Mouse (Mus musculus) layer of hippocampus, postnatal 14 days (tissue): Measurements from ENCODE around the gene Pgam2. TPM values are rescaled to one million over a fixed set of nuclear protein-coding genes. Genes with fewer than 3 reads are reported as not detected.
"Not testable (repeated sequence)": the region's sequence is repeated elsewhere in the genome, so short reads cannot be mapped to it uniquely, and the experiment has no call there.

Experiments
- DNase-seq, 2 experiments: peaks; one replicate each; pipeline ENCODE4 v3.0.0; 2021 to 2022; ENCODE audit warnings: low spot score in 2 of 2, mixed read lengths in 1 of 2
- total RNA-seq, 2 experiments: library from RNA; stranded (reverse); gene quantifications; 2 replicates each; pipeline ENCODE4 v1.2.3; 2021

The Pgam2 gene
- total RNA-seq, 2 experiments from 2014 or later, result 12.8 to 14.0 TPM

DNA sequence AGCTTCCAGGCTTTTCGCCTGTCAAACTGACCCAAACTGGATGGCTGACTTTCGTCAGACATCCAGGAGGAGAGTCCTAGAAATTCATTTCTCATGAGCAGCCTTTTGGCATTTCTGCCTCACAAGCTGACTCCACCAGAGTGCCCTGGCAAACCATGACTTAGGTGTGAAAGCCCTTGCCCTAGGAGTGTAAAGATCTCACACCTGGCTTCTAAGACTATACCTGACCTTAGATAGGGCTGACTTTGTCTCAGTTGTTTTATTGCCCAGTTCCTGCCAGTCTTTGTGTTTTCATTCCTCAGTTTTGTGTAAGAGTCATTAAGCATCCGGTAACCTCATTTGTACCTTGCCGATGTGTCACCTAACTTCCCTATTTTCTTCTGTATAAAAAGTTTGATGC is 6.0 kb upstream of the Pgam2 start:
- DNase-seq, result not testable (repeated sequence)

DNA sequence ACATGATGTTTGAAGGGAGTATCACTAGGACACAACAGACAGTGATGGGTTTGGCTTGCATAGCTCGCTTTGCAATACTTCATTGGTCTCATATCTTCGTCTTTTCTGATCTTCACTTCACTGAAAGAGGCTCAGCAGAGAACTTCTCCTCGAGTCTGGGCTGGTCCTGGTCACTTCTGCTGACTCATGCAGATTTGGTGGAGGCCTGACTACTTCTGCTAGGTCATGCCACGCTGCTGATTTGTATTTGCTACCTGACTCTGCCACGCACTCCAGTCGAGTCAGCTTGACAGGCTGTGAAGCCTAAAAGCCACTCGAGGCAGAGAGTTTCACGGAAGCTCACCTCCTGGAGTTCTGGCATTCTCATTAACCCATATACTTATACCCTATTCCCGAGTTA is 4.4 kb upstream of the Pgam2 start:
- no peak for DNase-seq

DNA sequence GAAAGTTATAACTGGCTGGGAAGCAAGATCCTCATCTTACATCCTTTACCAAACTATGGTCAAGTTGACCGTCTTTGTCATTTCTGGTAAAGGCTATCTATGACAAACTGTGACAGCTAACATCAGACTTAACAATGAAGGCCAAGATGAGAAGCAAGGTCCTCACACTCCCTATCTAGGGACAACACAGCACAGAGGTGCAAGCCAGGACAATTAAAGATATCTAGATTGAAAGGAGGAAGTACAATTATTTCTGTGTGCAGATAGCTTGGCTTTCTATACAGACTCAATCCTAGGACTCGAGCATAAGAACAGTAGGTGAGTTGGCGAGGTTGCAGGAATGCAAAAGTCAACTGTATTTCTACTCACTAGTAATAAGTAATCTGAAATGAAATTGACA is 2.2 kb upstream of the Pgam2 start:
- DNase-seq, result no peak

DNA sequence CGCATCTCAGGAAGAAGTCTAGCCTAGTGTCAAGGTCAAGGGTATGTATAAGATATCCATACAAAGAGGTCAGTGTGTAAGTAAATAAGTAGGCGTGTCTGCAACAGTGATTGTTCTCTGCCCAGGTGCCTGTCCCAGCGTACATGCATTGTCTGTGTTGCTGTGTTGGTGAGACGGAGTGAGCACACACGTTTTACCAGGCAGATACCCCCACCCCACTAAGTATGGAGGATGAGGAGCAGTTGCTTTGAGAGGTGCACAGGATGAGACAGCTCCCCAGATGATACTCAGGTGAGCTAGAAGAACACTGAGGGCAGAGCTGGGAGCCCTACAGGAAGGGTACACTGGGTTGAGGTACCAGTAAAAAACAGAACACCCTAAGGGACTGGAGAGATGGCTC is 641 bp upstream of the Pgam2 start:
- DNase-seq, result no peak

DNA sequence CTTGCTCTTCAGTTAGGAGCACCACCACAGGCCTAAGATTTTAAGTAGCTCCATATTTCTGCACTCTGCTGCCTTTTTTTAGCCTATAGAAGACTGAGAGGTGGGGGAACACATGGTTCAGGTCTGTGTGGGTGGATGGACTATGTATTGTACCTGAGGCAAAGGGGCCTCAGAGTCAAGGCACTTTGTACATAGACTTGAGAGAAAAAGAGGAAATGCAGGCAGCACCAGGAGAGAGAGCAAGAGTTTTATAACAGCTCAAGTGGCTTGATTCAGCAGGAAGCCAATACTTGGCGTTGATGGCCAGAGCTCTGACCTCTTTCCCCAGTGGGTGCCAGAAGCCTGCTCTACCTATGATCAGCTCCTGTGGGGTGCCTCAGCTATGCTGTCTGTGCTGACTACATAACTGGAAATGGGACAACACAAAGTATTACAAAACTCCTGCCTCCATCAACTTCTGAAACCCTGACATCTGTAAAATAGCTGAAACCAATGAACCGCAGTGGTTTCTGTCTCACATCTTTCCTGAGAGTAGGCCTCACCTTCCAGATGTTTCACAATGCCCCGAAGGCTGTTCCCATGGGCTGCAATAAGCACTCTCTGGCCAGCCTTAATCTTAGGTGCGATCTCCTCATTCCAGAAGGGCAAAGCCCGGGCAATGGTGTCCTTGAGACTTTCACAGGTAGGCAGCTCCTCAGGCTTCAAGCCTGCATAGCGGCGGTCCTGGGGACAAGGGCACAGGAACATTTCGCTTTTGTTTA is 896 bp downstream of the Pgam2 start:
- no peak for DNase-seq

DNA sequence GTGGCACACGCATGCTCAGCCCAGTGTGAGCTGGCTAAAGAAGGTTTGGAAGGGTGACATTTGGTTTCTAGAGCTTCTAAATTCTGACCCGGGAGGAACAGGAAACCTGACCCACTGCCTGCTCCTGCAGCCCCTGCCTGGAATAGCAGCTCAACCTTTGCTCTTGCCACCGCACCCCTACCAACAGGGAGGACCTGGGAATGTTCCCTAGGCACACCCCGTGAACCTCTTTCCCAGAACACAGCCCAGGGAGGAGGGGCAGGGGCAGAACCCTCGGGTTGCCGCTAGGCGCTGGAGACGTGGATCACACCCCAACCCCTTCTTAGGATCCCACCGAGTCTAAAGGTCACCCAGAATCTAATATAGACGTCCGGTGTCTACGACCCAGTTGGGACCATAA is 1.5 kb downstream of the Pgam2 start:
- DNase-seq, result no peak

DNA sequence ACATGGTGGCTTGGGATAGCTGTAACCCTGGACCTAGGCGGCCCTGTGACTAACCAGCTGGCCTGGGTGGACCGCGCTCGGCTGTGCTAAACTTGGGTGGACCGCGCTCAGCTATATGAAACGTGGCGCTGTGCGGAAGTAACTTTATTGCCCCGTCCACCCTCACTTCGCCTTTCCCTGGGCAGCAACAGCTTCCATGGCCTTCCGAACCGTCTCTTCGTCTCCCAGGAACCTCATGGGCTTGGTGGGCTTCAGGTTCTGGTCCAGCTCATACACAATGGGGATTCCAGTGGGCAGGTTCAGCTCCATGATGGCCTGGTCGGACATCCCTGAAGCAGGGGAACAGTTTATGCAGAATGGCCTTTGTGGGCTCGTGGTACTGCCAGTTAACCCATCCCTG is 2.0 kb downstream of the Pgam2 start:
- no peak for DNase-seq

DNA sequence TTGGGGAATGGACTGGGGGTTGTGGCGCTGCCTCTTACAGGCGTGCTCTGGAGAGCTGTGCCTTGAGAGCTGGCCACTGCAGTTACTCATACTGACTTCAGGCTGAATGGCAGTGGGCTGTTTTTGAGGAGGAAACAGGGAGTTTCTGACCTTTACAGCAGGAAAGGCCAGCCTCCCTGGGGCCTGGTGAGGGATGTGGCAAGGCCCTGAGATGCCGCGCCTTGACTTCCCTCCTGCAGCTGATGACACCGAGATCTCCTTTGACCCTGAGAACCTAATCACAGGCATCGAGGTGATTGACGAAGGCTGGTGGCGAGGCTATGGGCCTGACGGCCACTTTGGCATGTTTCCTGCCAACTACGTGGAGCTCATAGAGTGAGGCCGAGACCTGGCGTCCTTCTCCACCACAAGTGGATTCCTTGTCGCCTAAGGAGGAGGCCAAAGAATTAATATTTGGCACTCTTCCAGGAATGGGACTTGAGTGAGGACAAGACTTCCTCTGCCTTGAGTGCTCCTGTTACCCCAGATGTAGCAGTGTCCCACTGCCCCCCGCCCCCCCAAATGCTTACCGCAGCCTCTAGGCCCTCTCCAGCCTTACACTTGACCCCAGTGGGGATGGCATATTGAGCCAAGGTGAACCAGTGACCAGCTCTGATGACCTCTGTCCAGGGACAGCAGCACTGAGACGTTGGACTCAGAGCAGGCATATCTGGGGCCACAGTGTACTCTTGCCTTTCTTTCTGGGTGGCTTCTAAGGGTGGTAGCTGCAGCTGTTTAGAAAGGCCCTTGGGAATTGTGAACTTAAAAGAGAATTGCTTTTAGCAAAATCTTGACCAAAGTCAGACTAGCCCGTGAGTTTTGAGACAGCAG is 3.7 kb downstream of the Pgam2 start:
- no peak for DNase-seq

DNA sequence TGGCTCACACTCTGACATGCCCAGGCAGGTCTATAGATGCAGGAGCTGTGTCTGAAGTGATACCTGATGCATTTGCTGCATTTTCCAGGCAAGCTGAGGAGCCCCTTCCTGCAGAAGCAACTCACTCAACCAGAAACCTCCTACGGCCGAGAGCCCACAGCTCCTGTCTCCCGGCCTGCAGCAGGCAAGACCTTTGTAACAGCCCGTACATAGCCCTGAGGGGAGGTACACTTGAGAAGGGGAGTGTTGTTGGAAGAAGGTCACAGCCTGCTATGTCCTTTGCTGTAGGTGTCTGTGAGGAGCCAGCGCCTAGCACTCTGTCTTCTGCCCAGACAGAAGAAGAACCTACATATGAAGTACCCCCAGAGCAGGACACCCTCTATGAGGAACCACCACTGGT is 5.6 kb downstream of the Pgam2 start:
- DNase-seq, result no peak

DNA sequence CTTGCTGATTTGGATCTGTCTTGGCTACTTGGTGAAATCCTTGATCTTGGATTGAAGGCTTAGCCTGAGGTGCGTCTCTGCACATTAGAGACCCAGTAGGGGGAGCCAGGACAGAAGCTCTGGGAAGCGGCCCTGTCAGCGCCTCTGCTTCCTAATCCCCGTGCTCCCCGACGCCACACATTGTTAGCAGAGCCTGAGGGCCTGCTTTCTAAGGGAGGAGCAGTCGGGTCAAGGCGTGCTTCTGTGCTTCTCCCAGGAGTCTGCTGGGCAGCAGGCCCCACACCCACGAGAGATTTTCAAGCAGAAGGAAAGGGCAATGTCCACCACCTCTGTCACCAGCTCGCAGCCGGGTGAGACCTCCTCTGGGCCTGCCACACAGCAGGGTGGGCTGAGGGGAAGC is 6.2 kb downstream of the Pgam2 start:
- no peak for DNase-seq

DNA sequence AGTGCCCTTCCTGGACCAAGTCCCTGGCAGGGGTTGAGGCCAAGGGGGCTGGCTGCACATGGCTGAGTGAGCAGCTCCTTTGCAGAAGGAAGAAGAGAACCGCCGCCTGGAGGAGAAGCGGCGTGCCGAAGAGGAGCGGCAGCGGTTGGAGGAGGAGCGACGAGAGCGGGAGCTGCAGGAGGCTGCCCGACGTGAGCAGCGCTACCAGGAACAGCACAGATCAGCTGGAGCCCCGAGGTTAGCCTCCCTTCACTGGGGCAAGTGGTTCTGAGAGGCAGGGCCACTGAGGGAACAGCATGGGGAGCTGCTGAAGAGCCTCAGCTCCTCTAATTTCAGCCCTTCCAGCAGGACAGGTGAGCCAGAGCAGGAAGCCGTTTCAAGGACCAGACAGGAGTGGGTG is 6.6 kb downstream of the Pgam2 start:
- no peak for DNase-seq

DNA sequence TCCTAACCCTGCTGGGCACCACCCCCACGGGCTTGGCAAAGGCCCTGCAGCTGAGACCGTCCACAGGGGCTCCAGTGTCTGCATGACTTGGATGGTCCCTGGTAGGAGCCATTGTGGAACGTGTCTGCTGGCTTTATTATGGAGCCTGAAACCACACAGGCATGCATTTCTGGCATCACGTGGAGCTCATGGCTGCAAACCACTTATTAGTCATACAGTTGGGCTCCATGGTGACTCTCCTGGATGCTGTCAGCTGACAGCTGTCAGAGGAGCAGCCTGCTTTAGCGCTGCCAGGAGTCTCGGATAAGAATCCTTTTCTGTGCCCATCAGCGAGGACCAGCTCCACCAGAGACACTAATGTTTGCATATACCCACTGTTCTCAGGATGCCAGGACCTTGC is 7.8 kb downstream of the Pgam2 start:
- DNase-seq, result peak; percentile 61 to 83

DNA sequence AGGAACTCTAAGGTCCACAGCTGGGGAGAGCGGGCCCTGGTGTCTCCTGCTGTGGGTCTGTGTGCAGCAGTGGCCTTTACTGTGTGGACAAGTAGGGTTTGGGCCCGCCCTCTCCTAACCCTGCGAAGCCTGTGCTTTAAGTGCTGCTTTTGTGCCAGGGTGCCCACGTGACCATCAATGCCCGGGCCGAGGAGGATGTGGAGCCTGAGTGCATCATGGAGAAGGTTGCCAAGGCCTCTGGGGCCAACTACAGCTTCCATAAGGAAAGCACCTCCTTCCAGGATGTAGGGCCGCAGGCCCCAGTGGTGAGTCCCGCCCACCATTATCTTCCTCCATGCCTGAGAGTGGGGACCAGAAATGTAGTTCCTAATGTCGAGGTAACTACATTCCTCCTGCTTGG is 8.2 kb downstream of the Pgam2 start:
- DNase-seq, result no peak

DNA sequence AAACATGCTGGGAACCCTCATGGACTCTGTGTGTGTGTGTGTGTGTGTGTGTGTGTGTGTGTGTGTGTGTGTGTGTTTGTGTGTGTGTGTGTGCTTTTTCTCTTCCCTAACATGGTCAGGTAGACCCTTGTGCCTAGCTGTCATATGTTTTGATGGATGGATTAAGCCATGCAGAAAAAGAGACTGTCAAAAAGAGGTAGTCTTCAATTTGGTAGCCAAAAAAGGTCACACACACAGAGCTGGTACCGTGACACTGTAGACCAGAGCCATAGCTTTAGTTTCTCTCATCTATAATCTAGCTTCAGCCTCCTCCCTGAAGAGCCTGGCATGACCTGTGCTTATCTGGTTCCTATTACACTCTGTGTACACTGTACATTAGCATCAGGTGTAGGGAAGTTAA is 13.1 kb downstream of the Pgam2 start:
- no peak for DNase-seq

DNA sequence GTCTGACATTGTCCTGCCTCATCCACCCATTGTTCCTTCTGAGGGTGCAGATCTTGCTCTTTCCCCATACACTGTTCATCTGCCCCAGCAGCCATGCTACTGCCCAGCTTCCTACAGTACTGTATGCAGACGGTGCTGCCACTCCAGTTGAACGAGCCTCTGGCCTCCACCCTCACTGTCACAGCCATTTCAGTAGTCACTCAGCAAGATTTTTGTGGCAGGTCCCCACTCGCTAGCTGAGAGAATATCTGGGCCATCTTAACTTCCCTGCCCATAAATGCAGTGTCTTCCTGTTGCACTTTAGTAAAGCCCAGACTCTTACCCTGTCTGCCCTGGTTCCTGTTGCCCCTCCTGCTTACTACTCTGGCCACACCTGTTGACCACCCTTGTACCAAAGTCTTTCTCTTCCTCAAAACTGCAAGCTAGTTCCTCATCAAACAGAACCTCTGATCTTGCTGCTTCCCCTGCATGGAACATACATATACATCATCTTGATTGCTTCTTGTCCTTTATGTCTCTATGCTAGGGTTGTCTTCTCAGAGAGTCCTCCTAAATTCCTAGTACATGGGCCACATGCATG is 13.7 kb downstream of the Pgam2 start:
- no peak for DNase-seq

DNA sequence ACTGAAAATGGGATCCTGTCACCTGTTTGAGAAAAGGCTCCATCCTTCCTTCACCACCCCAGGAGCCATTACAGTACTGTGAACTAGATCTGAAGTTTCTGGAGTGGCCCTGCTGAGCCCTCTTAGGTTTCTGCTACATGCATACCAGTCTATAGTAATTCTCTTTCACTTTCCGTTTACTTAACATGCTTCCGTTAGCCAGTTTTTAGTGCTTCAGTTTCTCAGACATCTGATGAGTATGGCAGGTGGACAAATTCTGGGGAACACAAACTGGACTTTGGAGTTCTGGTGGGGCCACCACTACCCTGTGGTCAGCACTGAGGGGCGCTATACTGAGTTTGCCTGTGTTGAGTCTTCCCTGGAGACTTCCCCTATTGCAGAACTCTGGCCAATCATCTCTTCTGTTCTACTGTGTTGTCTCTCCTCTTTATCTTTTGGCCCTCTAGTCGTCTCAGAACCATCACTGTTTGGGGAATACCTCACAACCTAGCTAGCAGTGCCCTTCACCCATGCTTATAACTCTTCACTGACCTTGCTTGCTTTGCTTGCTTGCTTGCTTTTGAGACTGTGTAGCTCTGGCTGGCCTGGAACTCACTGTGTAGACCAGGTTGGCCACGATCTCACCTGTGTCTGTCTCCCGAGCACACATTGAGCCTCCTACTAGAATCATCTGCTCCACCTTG is 14.3 kb downstream of the Pgam2 start:
- no peak for DNase-seq

DNA sequence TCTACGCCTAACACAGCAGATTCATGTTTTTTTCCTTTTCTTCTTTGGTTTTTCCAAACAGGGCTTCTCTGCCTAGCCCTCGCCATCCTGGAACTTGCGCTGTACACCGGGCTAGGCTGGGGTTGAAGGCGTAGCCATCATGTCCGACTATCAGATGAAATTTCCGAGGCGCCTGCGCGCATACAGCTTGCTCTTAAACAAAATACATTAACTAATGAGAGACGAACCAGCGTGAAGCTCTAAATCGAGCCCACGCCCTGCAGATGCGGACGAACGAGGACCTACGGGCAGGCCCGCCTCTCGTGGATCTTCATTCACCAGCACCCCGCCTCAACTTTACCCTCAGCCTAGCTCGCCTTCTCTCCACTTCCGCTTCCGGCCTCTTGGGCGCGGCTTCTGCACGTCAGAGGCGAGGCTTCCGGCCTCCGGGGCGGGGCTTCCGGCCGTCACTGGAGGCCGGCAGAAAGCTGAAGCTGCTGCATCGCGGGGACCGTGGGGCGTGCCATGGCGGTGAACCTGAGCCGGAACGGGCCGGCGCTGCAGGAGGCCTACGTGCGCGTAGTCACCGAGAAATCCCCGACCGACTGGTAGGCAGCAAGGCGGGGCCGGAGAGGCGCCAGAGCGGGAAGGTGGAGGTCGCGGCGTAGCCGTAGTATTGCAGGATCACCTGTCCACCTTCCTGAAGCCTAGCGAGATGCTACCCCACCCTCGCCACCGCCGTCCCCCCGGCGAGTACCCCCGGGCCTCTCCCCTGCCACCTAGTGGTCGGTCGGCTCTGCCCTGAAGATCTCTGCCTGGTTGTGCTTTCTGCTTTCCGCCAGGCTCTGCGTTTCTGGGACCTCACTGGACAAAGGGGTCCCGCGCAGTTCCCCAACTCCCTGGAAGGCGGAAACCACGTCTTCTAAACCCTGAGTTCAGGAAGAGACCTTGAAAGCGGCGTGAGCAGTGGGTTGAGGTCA is 15.2 kb downstream of the Pgam2 start, which contains the start of gene Dbnl:
Gene Dbnl, plus strand, starts transcription at position 433 of the 959 bp plus-strand sequence.
- DNase-seq, result peak; percentile 91 to 96

DNA sequence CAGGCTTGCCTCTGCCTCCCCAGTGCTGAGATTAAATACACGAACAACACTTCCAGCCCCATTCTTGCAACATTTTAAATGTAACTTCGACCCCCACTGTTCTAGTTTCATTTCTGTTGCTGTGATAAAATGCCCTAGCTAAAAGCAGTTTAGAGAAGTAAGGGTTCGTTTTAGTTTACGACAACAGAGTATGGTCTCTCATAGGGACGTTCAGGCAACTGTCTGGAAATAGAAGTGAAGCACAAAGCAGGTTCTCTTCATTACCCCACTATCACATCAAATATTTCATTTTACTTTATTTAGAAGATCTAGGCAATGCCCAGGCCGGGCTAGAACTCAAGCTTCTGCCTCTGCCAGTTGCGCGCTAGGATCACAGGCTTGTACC is 15.9 kb downstream of the Pgam2 start:
- no peak for DNase-seq

DNA sequence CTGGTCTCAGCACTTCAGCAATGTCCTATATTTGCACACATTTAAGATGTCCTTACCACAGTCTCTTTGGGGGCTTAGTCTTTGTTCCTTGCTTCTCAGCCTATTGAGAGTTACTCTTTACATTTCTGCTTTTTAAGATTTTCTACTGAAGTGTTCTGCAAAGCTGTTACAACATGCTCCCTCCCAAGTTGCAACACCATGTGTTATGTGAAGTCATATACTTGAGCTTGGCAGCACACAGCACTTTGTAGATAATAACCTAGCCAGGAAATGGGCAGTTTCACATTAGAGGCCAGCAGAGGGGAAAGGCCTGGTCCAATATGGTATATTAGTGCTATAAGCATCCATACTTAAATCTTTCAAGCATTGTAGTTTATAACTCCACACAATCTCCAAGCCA is 17.8 kb downstream of the Pgam2 start:
- no peak for DNase-seq

DNA sequence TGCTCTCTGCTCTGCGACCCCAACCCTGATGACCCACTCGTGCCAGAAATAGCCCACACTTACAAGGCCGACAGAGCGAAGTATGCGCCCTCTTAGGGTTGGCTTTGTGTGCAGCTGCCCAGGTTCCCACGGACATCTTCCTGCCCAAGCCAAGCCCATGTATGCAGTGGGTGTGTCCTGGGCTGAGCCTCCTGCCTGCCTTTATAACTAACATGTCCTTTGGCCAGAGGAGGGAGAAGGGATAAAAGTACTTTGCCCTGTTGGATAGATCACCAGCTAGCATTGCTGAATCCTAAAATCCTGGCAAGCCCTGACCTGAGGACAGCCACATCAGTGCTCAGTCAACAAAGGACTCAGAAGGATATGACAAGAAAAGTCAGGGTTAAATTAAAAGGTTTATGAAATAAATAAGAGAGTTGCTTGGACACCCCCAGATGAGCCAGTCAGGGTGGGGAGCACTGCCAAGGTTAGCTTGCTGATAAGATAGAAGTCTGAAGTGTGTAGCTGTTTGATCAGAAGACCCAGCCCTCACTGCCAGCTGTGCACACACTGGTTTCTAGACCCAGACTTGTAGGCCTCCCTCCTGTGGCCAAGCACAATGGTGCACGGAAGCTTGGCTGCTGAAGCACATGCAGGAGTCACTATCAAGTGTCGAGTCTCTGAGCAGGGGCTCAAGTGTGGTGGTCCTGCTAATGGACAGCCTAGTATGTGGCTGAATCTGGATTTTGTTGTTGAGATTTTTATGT is 21.2 kb downstream of the Pgam2 start:
- DNase-seq, result no peak
